ENCODE assay signal across 8 mouse cellular contexts in the genomic region with DNA sequence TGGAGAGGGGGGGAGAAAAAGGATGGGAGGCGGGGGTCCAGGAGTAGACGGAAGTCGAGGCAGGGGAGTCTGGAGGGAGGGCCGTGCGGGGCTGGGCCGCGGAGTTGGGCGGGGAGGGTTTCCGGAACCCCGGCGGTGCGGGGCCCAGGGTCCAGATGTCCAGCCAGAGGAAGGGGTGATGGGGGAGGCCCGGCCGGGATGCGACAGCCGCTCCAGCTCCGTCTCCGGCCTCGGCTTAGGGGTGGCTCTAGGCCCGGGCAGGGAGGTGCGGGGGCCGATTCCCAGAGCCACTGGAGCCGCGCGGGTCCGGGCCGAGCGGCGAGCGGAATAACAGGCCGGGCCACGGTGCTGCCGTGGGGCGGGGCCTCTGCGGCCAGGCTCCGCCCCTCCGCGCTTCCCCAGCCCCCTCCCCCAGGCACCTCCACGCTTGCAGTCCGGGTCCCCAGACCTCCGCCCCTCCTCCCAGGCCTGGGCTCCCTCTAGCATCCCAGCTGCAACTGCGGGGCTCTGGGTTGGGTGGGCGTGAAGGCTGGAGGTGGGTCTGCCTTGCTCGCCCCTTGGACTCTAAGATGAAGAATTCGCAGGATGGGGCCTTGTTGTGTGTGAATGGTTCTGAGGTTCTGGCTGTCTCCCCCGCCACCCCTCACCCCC. TPM values are rescaled to one million over a fixed set of nuclear protein-coding genes. Genes with fewer than 3 reads are reported as not detected.
A peak's percentile ranks its signal among the peaks of the same experiment; 100 is the strongest.
DNase-seq lines count a peak whose midpoint lies in the region; ATAC-seq and TF ChIP-seq lines count a peak whose summit lies in the region.

No protein-coding gene starts in this region.

- peak; percentile 43; the same call in 1 of the 2 replicates for TF ChIP-seq POLR2A in olfactory bulb, adult 2 months (IDR thresholded peaks at IDR 0.05; ENCODE audit: insufficient read depth, low read depth, low read length)

- no peak for TF ChIP-seq CTCF in liver, postnatal 0 days (IDR thresholded peaks at IDR 0.05; ENCODE audit: low read depth)
- TF ChIP-seq CTCF in olfactory bulb, adult 2 months (IDR thresholded peaks at IDR 0.05; ENCODE audit: insufficient read depth, low read depth, low read length), result no peak

- no peaks in the 10 kb centered on the region for H3K9me3 ChIP-seq in forebrain, embryonic 16.5 days (ENCODE audit: control insufficient read depth, low read length)
- no peaks in the 10 kb centered on the region for H3K9me3 ChIP-seq in hindbrain, embryonic 15.5 days
- no peaks in the 10 kb centered on the region; the same call in 1 of the 2 replicates for H3K9me3 ChIP-seq in liver, postnatal 0 days (ENCODE audit: low read length)

- peak; percentile 87 for DNase-seq in 3134 (ENCODE audit: extremely low read depth, insufficient read length, low spot score)
- DNase-seq in cerebellum, adult 8-10 months, result peak; percentile 70
- DNase-seq in liver, postnatal 0 days, result peak; percentile 62
- no peak for DNase-seq in frontal cortex, postnatal 14 days (ENCODE audit: low spot score in 2 of 2)

- under 1% methylated on average over 42 of the region's 46 CpGs for WGBS in forebrain, embryonic 16.5 days
- WGBS in hindbrain, embryonic 15.5 days, result under 1% methylated on average over 34 of the region's 46 CpGs
- under 1% methylated on average over 43 of the region's 46 CpGs for WGBS in liver, postnatal 0 days (ENCODE audit: insufficient replicate concordance)
- under 1% methylated on average over 44 of the region's 46 CpGs for WGBS in olfactory bulb, adult 2 months

- TF ChIP-seq EP300 in liver, postnatal 0 days (IDR thresholded peaks at IDR 0.05; ENCODE audit: low read depth), result no peak

- peak overlapping the region; percentile 82 for H3K4me3 ChIP-seq in forebrain, embryonic 16.5 days (replicated peaks; ENCODE audit: low read length)
- peak overlapping the region; percentile 77 for H3K4me3 ChIP-seq in hindbrain, embryonic 15.5 days
- H3K4me3 ChIP-seq in liver, postnatal 0 days (ENCODE audit: low read depth, low read length), result peak overlapping the region; percentile 60
- peak overlapping the region; percentile 91 for H3K4me3 ChIP-seq in olfactory bulb, adult 2 months (ENCODE audit: insufficient read depth, low read depth, low read length)

- H3K27ac ChIP-seq in forebrain, embryonic 16.5 days (ENCODE audit: low read length), result peak overlapping the region; percentile 88
- peak overlapping the region; percentile 77 for H3K27ac ChIP-seq in hindbrain, embryonic 15.5 days (replicated peaks)
- peak overlapping the region; percentile 66 for H3K27ac ChIP-seq in liver, postnatal 0 days (ENCODE audit: low read depth)
- H3K27ac ChIP-seq in olfactory bulb, adult 2 months (ENCODE audit: insufficient read depth, low read depth, low read length), result no peak overlapping the region

- H3K27me3 ChIP-seq in forebrain, embryonic 16.5 days (replicated peaks; ENCODE audit: control insufficient read depth, insufficient read depth, low read length), result no peaks in the 10 kb centered on the region
- no peaks in the 10 kb centered on the region for H3K27me3 ChIP-seq in hindbrain, embryonic 15.5 days
- peaks cover 48% of the 10 kb centered on the region for H3K27me3 ChIP-seq in liver, postnatal 0 days (ENCODE audit: insufficient read depth, low read length)

- H3K4me2 ChIP-seq in forebrain, embryonic 16.5 days (ENCODE audit: low read length), result peak overlapping the region; percentile 92
- peak overlapping the region; percentile 98 for H3K4me2 ChIP-seq in hindbrain, embryonic 15.5 days
- H3K4me2 ChIP-seq in liver, postnatal 0 days (ENCODE audit: low read depth, low read length), result peak overlapping the region; percentile 90

- H3K36me3 ChIP-seq in forebrain, embryonic 16.5 days (ENCODE audit: control insufficient read depth, insufficient read depth), result peaks cover 4% of the 10 kb centered on the region; the same call in 1 of the 2 replicates
- peaks cover 21% of the 10 kb centered on the region for H3K36me3 ChIP-seq in hindbrain, embryonic 15.5 days
- no peaks in the 10 kb centered on the region for H3K36me3 ChIP-seq in liver, postnatal 0 days (replicated peaks; ENCODE audit: insufficient read depth, low read length)

- peak overlapping the region; percentile 93 for H3K9ac ChIP-seq in forebrain, embryonic 16.5 days (replicated peaks; ENCODE audit: low read depth, low read length)
- peak overlapping the region; percentile 84 for H3K9ac ChIP-seq in hindbrain, embryonic 15.5 days
- peak overlapping the region; percentile 63 for H3K9ac ChIP-seq in liver, postnatal 0 days (replicated peaks)

- ATAC-seq in CD4-positive, CD25-positive, alpha-beta regulatory T cell, adult 4 months, result peak; percentile 31
- peak; percentile 79 for ATAC-seq in forebrain, embryonic 16.5 days
- ATAC-seq in hindbrain, embryonic 15.5 days (ENCODE audit: low FRiP score, low read depth), result peak; percentile 86
- peak; percentile 58 for ATAC-seq in liver, postnatal 0 days

- H3K4me1 ChIP-seq in forebrain, embryonic 16.5 days (replicated peaks; ENCODE audit: control insufficient read depth, insufficient read depth, low read length), result peaks cover 33% of the 10 kb centered on the region
- peaks cover 52% of the 10 kb centered on the region for H3K4me1 ChIP-seq in hindbrain, embryonic 15.5 days (replicated peaks)
- peaks cover 31% of the 10 kb centered on the region for H3K4me1 ChIP-seq in liver, postnatal 0 days (ENCODE audit: insufficient read depth)
- H3K4me1 ChIP-seq in olfactory bulb, adult 2 months (ENCODE audit: control insufficient read depth, insufficient read depth, low read length), result peaks cover 41% of the 10 kb centered on the region

RNA-seq across cellular contexts. Expression of a gene that starts 1.3 kb away (rescaled TPM):
- polyA plus RNA-seq in CD4-positive, CD25-positive, alpha-beta regulatory T cell, adult 4 months (2017; shearing (Covaris generic)), result under 1 TPM in 1 of 2 experiments, not detected in 1; 0.38 TPM
- polyA plus RNA-seq in forebrain, embryonic 16.5 days (2015; fragmentation: Nextera tagmentation; extraction: Ambion mirVana), result 32.3 and 33.0 TPM in 2 replicates
- polyA plus RNA-seq in hindbrain, embryonic 15.5 days (2015; fragmentation: Nextera tagmentation; extraction: Ambion mirVana), result 27.3 and 30.3 TPM in 2 replicates
- polyA plus RNA-seq in liver, postnatal 0 days (2015; fragmentation: Nextera tagmentation; extraction: Ambion mirVana), result 1.9 and 2.6 TPM in 2 replicates
- polyA plus RNA-seq in olfactory bulb, adult 2 months (2012; ENCODE audit: insufficient read depth, insufficient read length, low replicate concordance, missing spikeins), result not detected in 2 replicates

RNA-seq across cellular contexts. Expression of a gene that starts 6.9 kb away (rescaled TPM):
- polyA plus RNA-seq in CD4-positive, CD25-positive, alpha-beta regulatory T cell, adult 4 months (2017; shearing (Covaris generic)), result 10 to 100 TPM; 39.4 to 42.2 TPM
- polyA plus RNA-seq in forebrain, embryonic 16.5 days (2015; fragmentation: Nextera tagmentation; extraction: Ambion mirVana), result 179 and 224 TPM in 2 replicates
- polyA plus RNA-seq in hindbrain, embryonic 15.5 days (2015; fragmentation: Nextera tagmentation; extraction: Ambion mirVana), result 240 and 266 TPM in 2 replicates
- polyA plus RNA-seq in liver, postnatal 0 days (2015; fragmentation: Nextera tagmentation; extraction: Ambion mirVana), result 8.8 and 8.9 TPM in 2 replicates
- polyA plus RNA-seq in olfactory bulb, adult 2 months (2012; ENCODE audit: insufficient read depth, insufficient read length, low replicate concordance, missing spikeins), result 159 TPM in 1 of 2 replicates, not detected in the other

RNA-seq across cellular contexts. Expression of a gene that starts 8.1 kb away (rescaled TPM):
- polyA plus RNA-seq in CD4-positive, CD25-positive, alpha-beta regulatory T cell, adult 4 months (2017; shearing (Covaris generic)), result 1 to 10 TPM; 2.6 to 2.8 TPM
- polyA plus RNA-seq in forebrain, embryonic 16.5 days (2015; fragmentation: Nextera tagmentation; extraction: Ambion mirVana), result 1.0 and 1.6 TPM in 2 replicates
- 0.91 and 1.0 TPM in 2 replicates for polyA plus RNA-seq in hindbrain, embryonic 15.5 days (2015; fragmentation: Nextera tagmentation; extraction: Ambion mirVana)
- polyA plus RNA-seq in liver, postnatal 0 days (2015; fragmentation: Nextera tagmentation; extraction: Ambion mirVana), result 2.0 TPM in 2 replicates
- not detected in 2 replicates for polyA plus RNA-seq in olfactory bulb, adult 2 months (2012; ENCODE audit: insufficient read depth, insufficient read length, low replicate concordance, missing spikeins)

RNA-seq across cellular contexts. Expression of a gene that starts 22.8 kb away (rescaled TPM):
- 10 to 100 TPM; 24.2 to 39.3 TPM for polyA plus RNA-seq in CD4-positive, CD25-positive, alpha-beta regulatory T cell, adult 4 months (2017; shearing (Covaris generic))
- polyA plus RNA-seq in forebrain, embryonic 16.5 days (2015; fragmentation: Nextera tagmentation; extraction: Ambion mirVana), result 26.7 and 28.4 TPM in 2 replicates
- 19.1 and 19.6 TPM in 2 replicates for polyA plus RNA-seq in hindbrain, embryonic 15.5 days (2015; fragmentation: Nextera tagmentation; extraction: Ambion mirVana)
- 14.7 and 17.7 TPM in 2 replicates for polyA plus RNA-seq in liver, postnatal 0 days (2015; fragmentation: Nextera tagmentation; extraction: Ambion mirVana)
- 102 TPM in 1 of 2 replicates, not detected in the other for polyA plus RNA-seq in olfactory bulb, adult 2 months (2012; ENCODE audit: insufficient read depth, insufficient read length, low replicate concordance, missing spikeins)

RNA-seq across cellular contexts. Expression of a gene that starts 23.6 kb away (rescaled TPM):
- polyA plus RNA-seq in CD4-positive, CD25-positive, alpha-beta regulatory T cell, adult 4 months (2017; shearing (Covaris generic)), result 100 to 1,000 TPM; 166 to 206 TPM
- 41.5 and 45.8 TPM in 2 replicates for polyA plus RNA-seq in forebrain, embryonic 16.5 days (2015; fragmentation: Nextera tagmentation; extraction: Ambion mirVana)
- polyA plus RNA-seq in hindbrain, embryonic 15.5 days (2015; fragmentation: Nextera tagmentation; extraction: Ambion mirVana), result 54.0 and 74.6 TPM in 2 replicates
- 27.2 and 32.2 TPM in 2 replicates for polyA plus RNA-seq in liver, postnatal 0 days (2015; fragmentation: Nextera tagmentation; extraction: Ambion mirVana)
- not detected in 2 replicates for polyA plus RNA-seq in olfactory bulb, adult 2 months (2012; ENCODE audit: insufficient read depth, insufficient read length, low replicate concordance, missing spikeins)

Comparison
In these comparisons a context has a peak if more than half of its experiments do, and no peak if none do; other contexts are left out.
1. DNase-seq: peak in 3134 (single experiment), cerebellum, adult 8-10 months (single experiment) and liver, postnatal 0 days (single experiment); none in frontal cortex, postnatal 14 days (0 of 2).
2. ATAC-seq: peak in every context shown above with its lines; median percentile 86 in hindbrain, embryonic 15.5 days; 79 in forebrain, embryonic 16.5 days; 58 in liver, postnatal 0 days; 31 in CD4-positive, CD25-positive, alpha-beta regulatory T cell, adult 4 months.
3. Peak in every context shown above with its lines, with median percentiles within 50 percentile points of each other: H3K4me2 ChIP-seq, H3K4me3 ChIP-seq and H3K9ac ChIP-seq.